Mouse (Mus musculus) intestine, embryonic 14.5 days (tissue): Measurements from ENCODE around the gene Fbxl14. TPM values are rescaled to one million over a fixed set of nuclear protein-coding genes. Genes with fewer than 3 reads are reported as not detected.

Experiments used
- ATAC-seq: fragments of 200-750 bp; cut with Nextera tagmentation; replicated peaks from 2 replicates; pipeline ENCODE4 v1.8.0; 2017; ENCODE audit warnings: low read depth, moderate number of reproducible peaks, moderate TSS enrichment, moderate library complexity; ENCODE audit not compliant: low FRiP score, low TSS enrichment
- DNase-seq: peaks from one replicate; pipeline ENCODE4 v3.0.0-alpha.2; 2018; ENCODE audit warnings: low spot score
- H3K27ac ChIP-seq: fragments of 300-500 bp; sonication (generic); 2 replicates; pipeline ENCODE4 v1.5.1; 2014; ENCODE audit warnings: low read depth, mild to moderate bottlenecking, control low read depth
- H3K27me3 ChIP-seq: fragments of 300-500 bp; sonication (generic); replicated peaks from 2 replicates; pipeline ENCODE4 v1.6.1; 2014; ENCODE audit warnings: low read length, control low read depth; ENCODE audit not compliant: control insufficient read depth, insufficient read depth
- H3K36me3 ChIP-seq: fragments of 300-500 bp; sonication (generic); 2 replicates; pipeline ENCODE4 v1.6.1; 2014; ENCODE audit warnings: low read length, control low read depth; ENCODE audit not compliant: control insufficient read depth, insufficient read depth
- H3K4me1 ChIP-seq: fragments of 300-500 bp; sonication (generic); replicated peaks from 2 replicates; pipeline ENCODE4 v1.6.1; 2014; ENCODE audit warnings: low read length, control low read depth, mixed read lengths; ENCODE audit not compliant: control insufficient read depth, insufficient read depth
- H3K4me2 ChIP-seq: fragments of 300-500 bp; sonication (generic); 2 replicates; pipeline ENCODE4 v1.6.1; 2014; ENCODE audit warnings: low read length
- H3K4me3 ChIP-seq: fragments of 300-500 bp; sonication (generic); 2 replicates; pipeline ENCODE4 v1.5.1; 2014; ENCODE audit warnings: low read depth, low read length, control low read depth, mixed read lengths
- H3K9ac ChIP-seq: fragments of 300-500 bp; sonication (generic); 2 replicates; pipeline ENCODE4 v1.6.1; 2014; ENCODE audit warnings: mild to moderate bottlenecking, low read length
- H3K9me3 ChIP-seq: fragments of 300-500 bp; sonication (generic); 2 replicates; pipeline ENCODE4 v1.6.1; 2016; ENCODE audit warnings: low read length, control low read depth; ENCODE audit not compliant: control insufficient read depth
- WGBS: fragments of 180-500 bp; shearing (Covaris S2); extraction: QIAGEN DNeasy Blood & Tissue Kit; methylation state at CpG from one replicate; pipeline ENCODE4 v1.1.7; 2014; 5-methylcytosine and 5-hydroxymethylcytosine counted together
- polyA plus RNA-seq: library from polyadenylated mRNA; unstranded; fragments of >200 nt; fragmentation: Nextera tagmentation; extraction: Ambion mirVana; gene quantifications from 2 replicates; pipeline ENCODE4 v1.2.1, GENCODE M21; 2014

The Fbxl14 gene
- polyA plus RNA-seq, 1 experiment from 2014 or later: 6.4 TPM

DNA sequence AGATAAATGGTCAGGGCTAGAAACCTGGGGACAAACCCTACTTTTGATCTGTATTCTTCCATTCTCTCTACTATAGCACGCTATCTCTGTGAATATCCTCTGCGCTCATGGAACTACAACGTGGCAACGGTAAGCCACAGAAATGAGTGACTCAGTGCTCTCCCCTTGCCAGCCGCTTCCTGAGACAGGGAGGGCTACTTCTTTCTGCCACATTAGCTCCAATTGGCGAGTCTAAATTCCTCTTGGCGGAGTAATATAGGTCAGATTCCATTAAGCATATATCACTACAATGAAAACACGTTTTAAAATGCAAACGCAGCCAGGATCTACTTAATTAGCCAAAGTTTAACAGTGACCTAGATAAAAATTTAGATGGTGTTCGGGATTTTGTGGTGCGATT, 33.2 kb downstream of the Fbxl14 start:
- H3K36me3 ChIP-seq: no peaks in the 10 kb centered on the region
- H3K4me1 ChIP-seq: no peaks in the 10 kb centered on the region
- no peak overlapping the region for H3K27ac ChIP-seq
- no peak overlapping the region for H3K4me2 ChIP-seq
- ATAC-seq (no peak), DNase-seq (no peak)
- no peaks in the 10 kb centered on the region for H3K27me3 ChIP-seq
- H3K9me3 ChIP-seq: no peaks in the 10 kb centered on the region
- no peak overlapping the region for H3K9ac ChIP-seq
- WGBS: 91% methylated on average over 11 of the region's 11 CpGs
- H3K4me3 ChIP-seq: no peak overlapping the region

DNA sequence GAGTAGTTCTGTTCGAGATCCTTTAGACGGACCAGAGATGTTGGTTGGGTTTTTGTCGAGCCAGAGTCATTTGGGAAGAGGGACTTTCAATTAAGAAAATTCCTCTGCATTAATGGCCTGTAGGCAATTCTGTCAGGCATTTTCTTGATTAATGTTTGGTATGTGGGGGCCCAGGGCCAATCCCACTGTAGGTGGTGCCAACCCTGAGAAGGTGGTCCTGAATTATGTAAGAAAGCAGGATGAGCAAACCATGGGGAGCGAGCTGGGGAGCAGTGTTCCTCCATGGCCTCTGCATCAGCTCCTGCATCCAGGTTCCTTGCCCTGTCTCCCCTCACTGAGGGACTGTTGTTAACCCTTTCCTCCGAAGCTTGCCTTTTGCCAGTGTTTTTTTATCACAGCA, 34.0 kb downstream of the Fbxl14 start:
- ATAC-seq (no peak), DNase-seq (no peak)
- Histone ChIP-seq H3K9ac (no peak overlapping the region), H3K4me3 (no peak overlapping the region), H3K27ac (no peak overlapping the region), H3K36me3 (no peaks in the 10 kb centered on the region), H3K4me1 (no peaks in the 10 kb centered on the region), H3K27me3 (no peaks in the 10 kb centered on the region), H3K9me3 (no peaks in the 10 kb centered on the region), H3K4me2 (no peak overlapping the region)
- WGBS: 77% methylated on average over 5 of the region's 5 CpGs

DNA sequence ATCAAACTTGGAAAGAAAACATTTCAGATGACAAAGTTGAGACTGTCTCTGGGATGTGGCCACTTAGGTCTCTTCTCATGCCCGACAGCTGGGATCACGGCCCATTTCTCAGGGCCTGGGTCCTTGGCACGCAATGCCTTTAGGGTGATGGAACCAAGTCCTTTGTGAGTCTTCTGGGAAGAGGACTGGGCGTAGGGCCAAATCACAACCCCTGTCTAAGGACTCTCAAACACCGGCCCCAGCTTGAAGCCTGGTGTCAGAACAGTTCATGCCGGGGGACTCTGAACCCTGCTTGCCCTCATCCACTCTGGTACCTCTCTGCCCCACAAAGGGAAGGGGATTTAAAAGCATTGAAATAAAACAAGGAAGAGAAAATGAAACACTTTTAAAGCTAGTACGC, 34.6 kb downstream of the Fbxl14 start:
- H3K9ac ChIP-seq: no peak overlapping the region
- no peaks in the 10 kb centered on the region for H3K36me3 ChIP-seq
- H3K4me3 ChIP-seq: no peak overlapping the region
- DNase-seq: no peak
- no peaks in the 10 kb centered on the region for H3K27me3 ChIP-seq
- no peak overlapping the region for H3K27ac ChIP-seq
- no peak overlapping the region for H3K4me2 ChIP-seq
- no peaks in the 10 kb centered on the region for H3K9me3 ChIP-seq
- H3K4me1 ChIP-seq: no peaks in the 10 kb centered on the region
- WGBS: 73% methylated on average over 7 of the region's 7 CpGs
- ATAC-seq: no peak

DNA sequence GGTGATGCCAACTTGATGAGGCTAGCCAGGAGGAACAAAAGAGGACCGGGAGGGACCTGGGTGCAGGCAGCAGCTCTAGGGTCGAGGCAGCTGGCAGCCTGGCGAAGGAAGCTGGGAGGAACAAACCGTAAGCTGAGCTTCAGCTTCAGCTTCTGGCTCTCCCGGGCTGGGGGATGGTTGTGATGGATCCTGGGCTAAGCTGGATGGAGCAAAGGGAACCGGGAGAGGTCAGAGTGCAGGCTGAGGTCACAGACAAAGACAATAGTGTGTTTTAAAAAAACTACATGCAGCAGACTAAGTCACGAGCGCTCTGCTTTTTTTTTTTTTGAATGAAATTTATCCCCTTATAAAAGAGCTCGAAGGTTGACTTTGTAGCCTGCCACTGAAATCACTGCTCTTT, 41.3 kb downstream of the Fbxl14 start:
- no peak overlapping the region for H3K27ac ChIP-seq
- WGBS: 45% methylated on average over 9 of the region's 9 CpGs
- no peaks in the 10 kb centered on the region for H3K9me3 ChIP-seq
- ATAC-seq: no peak
- H3K4me2 ChIP-seq: no peak overlapping the region
- H3K4me3 ChIP-seq: no peak overlapping the region
- no peaks in the 10 kb centered on the region for H3K27me3 ChIP-seq
- DNase-seq: no peak
- no peak overlapping the region for H3K9ac ChIP-seq
- no peaks in the 10 kb centered on the region for H3K4me1 ChIP-seq
- H3K36me3 ChIP-seq: no peaks in the 10 kb centered on the region

DNA sequence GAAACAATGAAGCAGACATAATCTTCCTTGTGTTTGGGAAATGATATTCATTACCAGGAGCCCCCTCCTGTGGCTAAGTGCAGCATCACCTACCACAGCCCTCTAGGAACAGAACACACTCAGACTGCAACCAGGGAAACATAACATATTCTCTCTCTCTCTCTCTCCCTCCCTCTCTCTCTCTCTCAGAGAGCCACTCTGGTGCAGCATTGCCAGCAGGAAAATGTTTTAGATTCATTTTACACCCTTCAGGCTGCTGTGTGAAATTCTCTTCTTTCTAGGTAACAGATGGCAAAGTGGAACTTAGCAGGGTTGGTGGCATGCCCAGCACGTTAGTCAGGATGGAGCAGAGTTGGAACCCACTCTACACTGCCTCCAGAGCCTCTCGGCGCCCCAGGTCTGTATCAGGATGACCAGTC, 42.0 kb downstream of the Fbxl14 start:
- WGBS: 80% methylated on average over 3 of the region's 3 CpGs
- Histone ChIP-seq H3K9me3 (no peaks in the 10 kb centered on the region), H3K27me3 (no peaks in the 10 kb centered on the region), H3K4me1 (no peaks in the 10 kb centered on the region), H3K4me3 (no peak overlapping the region), H3K27ac (no peak overlapping the region), H3K9ac (no peak overlapping the region), H3K36me3 (no peaks in the 10 kb centered on the region), H3K4me2 (no peak overlapping the region)
- no peak for ATAC-seq
- DNase-seq: no peak

DNA sequence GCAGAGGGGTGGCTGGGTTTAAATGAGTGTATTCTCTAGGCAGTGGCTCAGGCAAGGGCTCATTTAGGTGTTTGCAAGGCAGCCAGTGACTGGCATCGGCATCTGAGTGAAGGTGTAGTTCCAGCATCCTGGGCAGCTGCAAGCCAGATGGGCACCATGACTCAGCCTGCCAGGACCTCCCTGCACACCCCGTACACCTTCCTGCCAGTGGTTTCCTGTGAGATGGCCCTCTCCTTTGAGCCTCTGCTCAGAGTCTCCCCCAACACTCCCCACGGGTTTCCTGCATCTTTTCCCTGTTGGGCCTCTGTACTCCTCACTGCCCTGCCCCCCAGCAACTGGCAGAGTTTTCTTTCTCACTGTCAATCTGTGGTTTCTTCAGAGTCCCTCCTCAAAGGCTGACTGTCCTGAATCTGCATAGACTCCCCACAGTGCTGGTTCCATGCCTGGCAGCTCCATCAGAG, 42.5 kb downstream of the Fbxl14 start:
- DNase-seq: no peak
- no peak for ATAC-seq
- Histone ChIP-seq H3K4me1 (no peaks in the 10 kb centered on the region), H3K36me3 (no peaks in the 10 kb centered on the region), H3K27ac (no peak overlapping the region), H3K4me2 (no peak overlapping the region), H3K27me3 (no peaks in the 10 kb centered on the region), H3K9ac (no peak overlapping the region), H3K9me3 (no peaks in the 10 kb centered on the region), H3K4me3 (no peak overlapping the region)
- 37% methylated on average over 3 of the region's 3 CpGs for WGBS

DNA sequence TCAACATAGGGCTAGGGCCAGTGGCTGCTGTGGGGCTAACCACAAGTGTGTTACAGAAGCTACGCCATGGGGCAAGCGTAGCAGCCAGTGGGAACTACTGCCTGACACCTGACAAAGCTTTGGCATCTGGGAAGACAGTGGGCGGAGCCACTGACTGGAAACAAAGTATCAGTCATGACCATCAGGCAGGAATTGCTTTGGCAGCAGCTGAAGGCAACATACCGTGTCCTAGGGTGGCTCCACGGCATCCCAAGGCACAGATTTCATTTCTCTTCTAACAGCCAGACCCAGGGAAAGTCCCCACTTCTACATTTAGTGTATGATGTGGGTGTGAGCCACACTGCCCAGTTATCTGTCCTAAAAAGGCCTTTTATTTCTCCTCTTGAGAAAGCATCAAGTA, 47.0 kb downstream of the Fbxl14 start:
- H3K9me3 ChIP-seq: no peaks in the 10 kb centered on the region
- ATAC-seq (no peak), DNase-seq (no peak)
- H3K4me2 ChIP-seq: no peak overlapping the region
- H3K27ac ChIP-seq: no peak overlapping the region
- no peaks in the 10 kb centered on the region for H3K36me3 ChIP-seq
- H3K9ac ChIP-seq: no peak overlapping the region
- no peaks in the 10 kb centered on the region for H3K4me1 ChIP-seq
- no peaks in the 10 kb centered on the region for H3K27me3 ChIP-seq
- no peak overlapping the region for H3K4me3 ChIP-seq
- 80% methylated on average over 5 of the region's 5 CpGs for WGBS

DNA sequence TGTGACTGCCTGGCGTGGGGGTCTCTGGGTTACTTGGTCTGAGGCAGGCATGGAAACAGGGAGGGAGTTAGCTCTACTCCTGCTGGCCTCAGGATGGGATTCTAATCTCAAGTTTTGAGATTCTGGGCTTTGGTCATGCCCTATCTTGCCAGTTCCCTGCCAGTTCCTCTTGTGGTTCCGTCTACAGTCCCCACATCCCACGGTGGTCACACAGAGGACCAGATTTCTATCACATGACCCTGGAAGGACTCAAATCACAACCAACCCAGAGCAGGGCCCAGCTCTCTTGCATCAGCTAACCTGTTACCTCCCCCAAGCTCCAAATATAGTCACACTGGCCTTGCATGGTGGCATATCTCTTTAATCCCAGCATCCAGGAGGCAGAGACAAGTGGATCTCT, 50.2 kb downstream of the Fbxl14 start:
- Histone ChIP-seq H3K9me3 (no peaks in the 10 kb centered on the region), H3K27ac (no peak overlapping the region)
- WGBS: 91% methylated on average over 3 of the region's 3 CpGs

More for the DNA sequence above, 50.2 kb downstream of the Fbxl14 start:
- DNase-seq (no peak), ATAC-seq (no peak)
- no peaks in the 10 kb centered on the region for H3K36me3 ChIP-seq
- no peaks in the 10 kb centered on the region for H3K27me3 ChIP-seq
- H3K9ac ChIP-seq: no peak overlapping the region
- no peak overlapping the region for H3K4me3 ChIP-seq
- no peaks in the 10 kb centered on the region for H3K4me1 ChIP-seq
- H3K4me2 ChIP-seq: no peak overlapping the region
